Mouse (Mus musculus) c-Kit-positive CD71-negative TER-119-negative erythroid progenitor cells, embryonic 14.5 days (primary cell): ENCODE data around the gene Med28.
A peak's percentile ranks its signal among the peaks of the same experiment; 100 is the strongest.

ENCODE experiments used
- DNase-seq: peaks from one replicate; pipeline ENCODE4 v3.0.0-alpha.2; 2013; ENCODE audit warnings: low read depth

Med28 gene

DNA sequence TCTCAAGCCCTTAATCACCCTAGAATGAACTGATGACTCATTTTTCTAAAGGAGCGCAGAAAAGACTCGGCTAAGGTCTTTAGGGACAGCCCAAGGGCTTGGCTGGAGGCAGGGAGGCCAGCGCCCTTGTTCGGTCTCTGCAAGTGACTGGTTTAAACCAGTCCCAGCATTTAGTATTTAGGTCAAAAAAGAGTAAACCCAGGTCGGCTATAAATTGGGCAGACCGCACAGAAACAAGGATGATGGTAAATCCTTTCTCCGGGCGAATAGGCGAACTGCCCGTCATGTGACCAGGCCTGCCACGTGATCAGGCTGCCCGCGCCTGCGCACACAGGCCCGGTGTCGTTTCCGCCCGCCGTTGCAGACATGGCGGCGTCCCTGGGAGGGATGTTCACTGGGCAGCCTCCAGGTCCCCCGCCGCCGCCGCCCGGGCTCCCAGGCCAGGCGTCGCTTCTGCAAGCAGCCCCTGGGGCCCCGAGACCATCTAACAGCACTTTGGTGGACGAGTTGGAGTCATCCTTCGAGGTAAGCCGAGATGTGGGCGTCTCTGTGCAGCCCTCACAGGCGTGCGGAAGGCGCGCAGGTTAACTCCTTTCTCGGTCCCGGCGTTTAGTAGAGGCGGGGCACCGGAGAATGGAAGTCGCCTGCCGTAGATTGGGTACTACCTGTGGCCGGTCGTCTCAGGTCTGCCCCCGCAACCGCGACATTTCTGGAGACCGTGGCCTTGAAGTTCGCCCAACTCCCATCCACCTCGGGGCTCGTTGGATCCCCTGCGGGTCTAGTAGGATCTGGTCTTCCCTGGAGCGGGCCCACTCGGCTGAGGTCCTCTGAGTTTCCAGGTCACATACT lies at the start of gene Med28:
Gene Med28 (plus strand): TSS at position 270 of the 849 bp plus-strand sequence.
- DNase-seq: peak; percentile 72

DNA sequence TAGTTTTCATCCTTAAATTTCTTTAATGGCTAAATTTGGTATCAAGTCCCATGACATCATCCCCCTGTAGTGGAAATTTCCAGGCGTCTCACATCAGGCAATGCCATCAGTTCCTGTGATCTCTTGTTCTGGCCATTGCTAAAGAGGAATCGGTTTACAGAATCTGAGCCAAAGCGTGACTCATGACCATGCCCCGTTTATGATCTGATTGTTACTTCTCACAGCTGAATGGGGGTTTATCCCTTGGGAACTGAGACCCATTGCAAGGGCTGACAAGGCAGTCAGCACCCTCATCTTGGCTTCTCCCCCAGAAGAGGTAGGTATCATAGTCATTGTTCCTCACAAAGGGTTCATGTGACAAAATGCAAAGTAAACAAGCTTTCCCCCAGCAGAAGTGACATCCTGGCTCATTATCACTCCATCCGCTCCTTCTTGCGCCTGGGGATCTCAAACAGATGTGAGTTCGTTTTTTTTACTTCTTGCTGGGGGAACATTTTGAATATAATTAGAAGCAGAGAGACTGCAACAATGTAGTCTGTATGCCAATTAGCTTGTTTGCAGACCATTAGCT lies 47.1 kb upstream of the Med28 start:
- no peak for DNase-seq

DNA sequence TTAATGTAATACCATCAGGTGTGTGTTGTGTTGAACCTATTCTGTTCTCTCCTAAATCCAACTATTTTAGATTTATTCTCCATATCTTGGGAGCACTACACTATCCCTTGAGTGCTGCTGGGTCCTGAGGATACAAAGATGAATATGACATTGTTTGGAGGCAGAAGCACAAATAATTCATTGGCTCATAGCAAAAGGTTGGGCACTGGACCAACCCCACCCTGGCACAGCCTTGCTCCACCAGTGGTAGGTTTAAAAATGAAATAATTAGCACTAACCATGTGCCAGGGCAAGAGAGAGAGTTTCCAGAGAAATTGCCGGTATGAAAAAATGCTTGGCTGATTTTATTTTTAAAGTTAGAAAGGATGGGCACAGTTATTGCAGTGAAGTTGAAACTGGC lies 46.5 kb upstream of the Med28 start:
- no peak for DNase-seq

DNA sequence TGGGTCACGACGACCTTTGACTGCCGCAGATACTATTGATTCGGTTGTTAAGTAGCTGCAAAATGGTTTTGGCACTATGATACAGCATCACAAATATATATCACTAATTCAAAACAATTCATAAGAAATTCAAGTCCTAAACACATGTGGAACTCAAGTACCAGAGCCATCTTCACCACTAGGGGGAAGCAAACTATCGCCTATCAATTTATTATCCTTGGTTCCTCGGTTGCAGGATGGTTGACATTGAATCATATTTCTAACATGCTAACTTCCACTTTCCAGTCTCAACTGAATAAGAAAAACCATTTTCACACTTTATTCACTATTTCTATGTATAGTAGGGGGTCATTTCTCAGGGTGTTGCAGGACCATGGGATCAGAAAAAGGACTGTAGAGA lies 45.8 kb upstream of the Med28 start:
- peak; percentile 58 for DNase-seq

DNA sequence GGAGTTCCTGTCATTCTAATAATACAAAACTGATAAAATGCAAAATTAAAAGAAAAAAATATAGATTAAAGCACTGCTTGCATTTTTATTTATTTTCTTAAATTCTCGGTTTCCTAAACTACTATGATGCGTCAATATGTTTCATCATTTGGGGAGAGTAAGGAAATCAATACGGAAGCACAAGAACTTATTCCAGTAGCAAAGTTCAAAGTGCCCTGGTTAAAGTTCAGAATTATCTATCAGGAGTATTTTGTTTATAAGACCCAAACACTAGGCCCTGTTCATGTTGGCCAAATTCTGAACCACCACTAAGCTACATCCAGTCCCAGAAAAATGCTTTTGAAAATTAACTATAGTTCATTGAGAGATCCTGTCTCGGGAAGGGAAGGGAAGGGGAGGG lies 45.3 kb upstream of the Med28 start:
- DNase-seq: no peak

DNA sequence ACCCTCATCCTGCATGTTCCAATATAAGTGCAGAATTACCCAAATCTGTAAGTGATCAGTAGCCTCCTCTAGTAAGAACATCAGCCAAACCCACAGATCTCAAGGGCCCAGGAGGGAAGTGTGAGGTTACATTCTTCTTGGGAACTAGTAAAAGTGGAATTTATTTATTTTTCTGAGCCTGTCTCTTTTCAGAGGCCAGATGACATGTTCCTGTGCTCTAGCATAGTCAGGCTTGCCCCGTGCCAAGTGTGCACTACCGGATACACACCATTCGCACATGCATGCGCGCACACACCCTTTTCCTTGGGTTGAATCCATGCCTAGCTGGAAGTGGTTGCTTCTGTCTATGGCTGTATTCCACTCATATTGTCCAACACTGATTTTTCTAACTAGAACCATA lies 44.3 kb upstream of the Med28 start:
- no peak for DNase-seq

DNA sequence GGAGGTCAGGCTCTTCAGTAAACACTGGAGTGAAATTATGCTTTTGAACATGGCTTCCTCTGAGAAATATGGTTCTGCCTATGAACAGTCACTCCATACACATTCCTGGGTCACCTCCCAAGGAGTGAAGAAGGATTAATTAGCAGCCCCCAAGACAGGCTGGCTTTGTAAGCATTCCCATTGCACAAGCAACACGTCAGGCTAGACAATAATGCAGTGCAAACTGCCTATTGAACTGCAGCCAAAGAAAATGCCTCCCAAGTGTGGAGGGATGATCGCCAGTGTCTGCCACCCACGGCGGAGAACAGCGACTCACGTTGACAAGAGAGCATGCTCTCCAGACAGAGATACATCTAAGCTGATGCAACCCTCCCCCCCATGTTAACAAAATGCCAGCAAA lies 43.7 kb upstream of the Med28 start:
- DNase-seq: no peak

DNA sequence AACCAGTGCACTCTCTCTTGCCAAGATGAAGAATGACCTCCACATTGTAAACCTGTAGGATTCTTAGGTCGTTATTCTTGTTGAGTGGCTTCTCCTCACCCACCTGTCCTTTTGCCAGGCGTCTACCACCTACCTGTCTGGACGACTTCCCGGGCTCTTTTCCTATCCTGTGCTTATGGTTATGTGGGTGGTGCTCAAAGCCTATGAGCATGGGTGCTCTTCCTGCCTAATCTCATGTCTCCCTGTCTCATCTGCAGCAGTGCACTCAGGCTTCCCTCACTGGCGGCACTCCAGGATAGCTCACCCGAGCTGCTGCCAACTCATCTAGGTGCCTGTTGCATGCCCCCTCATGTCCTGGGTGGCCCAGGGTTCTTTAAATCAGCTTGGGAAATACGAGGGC lies 42.4 kb upstream of the Med28 start:
- DNase-seq: no peak

DNA sequence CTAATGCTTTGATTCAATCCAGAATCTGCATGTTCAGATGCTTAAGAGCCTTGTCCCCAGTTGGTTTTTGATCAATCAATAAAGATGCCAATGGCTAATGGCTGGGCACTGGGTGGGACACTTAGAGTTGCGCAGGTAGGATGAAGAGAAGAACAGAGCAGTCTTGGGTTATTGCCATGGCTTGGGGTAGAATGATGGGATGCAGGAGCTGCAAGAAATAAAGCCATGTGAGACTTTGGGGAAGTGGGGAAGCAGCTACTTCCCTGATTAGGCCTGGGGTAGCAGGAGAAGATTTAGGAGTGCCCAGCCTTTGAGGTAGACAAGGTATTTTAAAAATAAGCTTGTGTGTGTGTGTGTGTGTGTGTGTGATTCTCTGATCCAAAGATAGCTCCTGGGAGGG lies 40.0 kb upstream of the Med28 start:
- DNase-seq: no peak

DNA sequence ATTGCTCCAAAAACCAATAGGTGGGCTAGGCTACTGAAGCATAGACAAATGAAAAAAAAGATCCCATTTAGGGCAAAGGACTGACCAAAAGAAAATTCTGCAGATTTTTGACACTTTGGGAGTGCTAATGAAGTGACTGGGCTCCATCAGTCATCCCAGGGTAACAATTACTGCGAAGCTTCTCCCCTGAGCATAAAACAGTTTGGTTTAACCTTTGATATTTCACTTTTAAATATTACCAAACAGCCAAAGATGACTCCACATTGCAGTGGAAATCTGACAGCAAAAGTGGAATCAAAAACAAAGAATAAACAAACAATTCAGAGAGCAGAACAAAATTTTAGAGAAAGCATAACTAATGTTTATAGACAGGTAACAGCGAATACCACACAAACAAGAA lies 38.9 kb upstream of the Med28 start:
- DNase-seq: no peak

DNA sequence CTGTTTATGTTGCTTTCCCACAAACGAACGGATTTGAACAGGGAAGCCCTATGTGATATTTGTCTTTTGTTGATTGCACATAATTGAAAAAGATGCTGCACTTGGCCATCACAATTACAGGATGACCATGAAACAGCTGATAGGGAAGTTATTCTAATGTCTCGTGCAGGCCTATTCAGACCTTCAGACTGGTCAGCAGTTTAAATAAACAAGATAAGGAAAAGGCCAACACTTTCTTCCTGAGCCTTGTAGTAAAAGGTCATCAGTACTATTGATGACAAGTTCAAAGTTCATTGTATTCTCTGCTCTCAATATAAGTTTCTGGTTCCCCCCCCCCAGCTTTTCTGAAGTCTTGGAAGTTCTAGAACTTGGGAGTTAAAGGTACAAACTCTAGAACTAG lies 37.4 kb upstream of the Med28 start:
- no peak for DNase-seq

DNA sequence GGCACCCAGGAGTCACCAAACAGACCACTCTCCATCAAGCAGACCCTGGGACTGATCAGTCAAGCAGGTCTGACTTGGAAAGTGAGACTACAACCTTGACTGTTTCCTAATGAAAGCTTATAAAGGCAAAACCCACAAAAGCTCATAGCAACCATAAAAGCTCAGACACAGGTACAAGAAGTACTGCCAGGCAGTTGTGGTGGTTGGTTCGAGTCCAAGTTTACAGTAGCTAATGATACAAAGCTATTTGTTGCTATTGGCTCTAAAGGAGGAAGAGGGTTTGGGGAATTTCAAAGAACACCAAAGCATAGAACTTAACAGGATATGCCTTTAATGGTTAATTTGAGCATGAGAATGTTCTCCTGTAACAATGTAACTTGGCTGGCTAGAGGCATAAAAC lies 36.4 kb upstream of the Med28 start:
- DNase-seq: no peak

DNA sequence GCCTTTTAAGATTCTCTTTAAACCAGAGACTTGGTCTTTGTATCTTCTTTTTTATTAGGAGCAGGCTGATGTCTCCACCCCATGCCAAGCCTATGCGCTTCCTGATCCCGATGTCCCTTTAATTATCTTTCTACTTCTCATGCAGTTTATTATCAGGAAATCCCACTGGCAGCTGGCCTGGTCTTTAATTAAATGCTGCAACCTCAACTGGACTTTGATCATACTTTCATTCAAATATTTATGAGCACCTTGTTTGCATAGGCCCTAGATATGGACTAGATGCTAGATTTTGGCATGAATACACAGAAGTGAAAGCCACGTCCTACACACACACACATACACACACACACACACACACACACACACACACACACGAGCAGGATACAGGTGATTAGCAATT lies 28.3 kb upstream of the Med28 start:
- DNase-seq: no peak

DNA sequence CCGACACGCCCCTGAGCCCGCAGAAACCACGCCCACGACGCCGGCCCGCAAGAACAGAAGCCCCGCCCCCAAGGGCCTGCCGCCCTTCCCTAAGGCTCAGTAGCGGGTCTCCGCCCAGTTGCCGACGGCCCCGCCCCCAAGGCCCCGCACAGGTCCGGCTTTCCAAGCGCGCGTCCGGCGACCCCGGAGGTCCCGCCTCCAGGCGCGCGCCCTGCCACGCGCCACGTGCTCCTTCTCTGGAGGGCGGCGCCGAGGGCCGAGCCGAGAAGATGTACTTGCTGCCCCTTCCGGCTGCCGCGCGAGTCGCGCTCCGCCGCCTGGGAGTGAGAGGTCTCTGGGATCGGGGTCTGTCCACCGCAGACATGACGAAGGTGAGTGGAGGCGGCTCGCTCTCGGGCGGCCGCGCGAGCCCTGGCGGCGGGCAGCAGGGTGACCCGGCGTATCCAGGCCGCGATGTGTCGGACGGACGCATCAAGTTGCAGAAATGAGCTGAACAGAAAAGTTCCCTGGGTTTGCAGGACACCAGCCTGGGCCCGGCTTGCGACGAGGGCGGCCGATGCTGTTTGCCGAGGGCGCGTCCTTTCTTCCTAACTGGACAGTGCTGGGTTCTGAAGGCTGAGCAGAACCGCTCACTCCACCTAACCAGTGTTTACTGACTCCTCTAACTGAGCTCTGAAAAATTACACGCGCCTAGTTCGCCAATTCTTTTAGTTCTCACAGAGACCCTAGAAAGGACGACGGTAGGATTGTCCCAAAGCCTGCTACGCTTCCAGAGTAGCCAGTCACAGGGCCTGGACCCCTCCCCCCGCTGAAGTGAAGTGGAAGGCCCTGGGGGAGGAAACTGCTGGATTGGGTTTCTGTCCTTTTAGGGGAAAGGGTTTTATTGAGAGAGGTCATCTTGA lies 26.6 kb upstream of the Med28 start, which contains the start of gene Lap3:
Gene Lap3 (plus strand): TSS at position 184 of the 902 bp plus-strand sequence.
- DNase-seq: peak; percentile 91

DNA sequence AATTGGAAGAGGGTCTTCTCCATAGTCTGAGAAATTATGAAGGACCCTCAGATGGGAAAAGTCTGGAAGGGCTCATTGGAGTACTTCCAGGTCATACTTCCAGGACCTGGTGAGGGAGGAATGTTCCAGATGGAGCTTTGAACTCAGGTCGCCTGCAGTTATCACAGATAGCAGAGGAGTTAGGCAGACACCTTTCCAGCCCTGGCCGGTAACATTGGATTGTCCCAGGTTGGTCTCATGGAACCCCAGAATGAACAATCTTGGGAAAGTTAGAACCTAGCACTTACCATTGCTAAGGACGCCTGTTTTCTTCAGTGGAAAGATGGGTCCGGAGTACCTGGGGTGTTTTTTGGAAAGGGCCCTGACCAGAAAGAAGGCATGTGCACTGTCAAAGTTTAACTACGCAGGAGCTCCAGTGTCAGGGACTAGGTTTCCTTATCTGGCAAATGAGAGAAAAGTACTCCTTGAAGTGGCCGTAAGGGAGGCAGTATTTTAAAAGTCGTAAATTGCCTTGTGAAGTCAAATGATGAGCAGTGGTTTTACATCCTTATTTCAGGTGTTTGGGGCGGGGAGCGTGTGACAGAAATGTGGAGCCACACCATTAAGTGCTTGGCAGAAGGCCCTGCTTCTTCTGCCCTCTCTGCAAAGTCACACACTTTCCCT lies 25.8 kb upstream of the Med28 start:
- no peak for DNase-seq

DNA sequence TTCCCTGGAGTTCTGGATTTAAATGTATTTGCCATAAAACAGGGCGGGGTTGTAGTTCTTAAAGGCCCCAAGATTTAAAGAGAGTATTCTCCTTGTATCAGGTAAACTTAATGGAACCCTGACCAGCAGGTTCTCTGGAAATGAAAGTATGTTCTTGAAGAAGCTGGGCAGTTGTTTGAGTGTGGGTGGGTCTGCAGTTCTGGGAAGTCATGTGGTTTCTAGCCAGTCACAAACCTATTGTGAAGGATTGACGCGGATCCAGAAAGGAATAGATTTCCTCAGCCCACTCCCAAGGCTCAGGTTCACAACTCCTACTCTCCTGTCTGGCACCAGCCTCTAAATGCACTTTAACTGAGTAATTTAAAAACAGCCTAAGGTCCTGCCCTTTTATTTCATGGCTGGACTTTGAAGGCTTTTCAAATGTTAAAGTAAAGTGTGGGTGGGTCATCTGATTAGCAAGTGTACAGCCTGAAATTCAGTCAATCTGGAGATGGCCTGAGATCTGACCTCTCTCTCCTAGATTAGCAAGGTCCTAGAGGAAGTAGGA lies 24.5 kb upstream of the Med28 start:
- no peak for DNase-seq

DNA sequence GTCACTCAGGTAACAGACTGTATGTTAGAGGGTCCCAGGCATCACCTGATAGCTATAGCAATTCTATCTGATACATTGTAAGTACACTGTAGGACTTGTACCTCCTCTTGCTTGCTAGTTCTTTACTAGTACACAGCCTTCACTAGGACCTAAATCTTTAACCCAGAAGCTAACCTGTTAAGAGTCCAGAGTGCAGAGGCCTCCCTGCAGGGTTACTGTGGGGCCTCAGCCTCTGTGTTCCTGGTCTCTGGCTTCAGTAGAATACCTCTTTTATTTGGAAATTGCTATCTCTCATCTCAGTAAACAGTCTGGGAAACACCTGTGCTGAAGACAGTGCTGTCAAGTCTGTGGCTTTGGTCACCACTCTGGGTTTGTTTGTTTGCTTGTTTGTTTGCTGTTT lies 24.0 kb upstream of the Med28 start:
- no peak for DNase-seq

DNA sequence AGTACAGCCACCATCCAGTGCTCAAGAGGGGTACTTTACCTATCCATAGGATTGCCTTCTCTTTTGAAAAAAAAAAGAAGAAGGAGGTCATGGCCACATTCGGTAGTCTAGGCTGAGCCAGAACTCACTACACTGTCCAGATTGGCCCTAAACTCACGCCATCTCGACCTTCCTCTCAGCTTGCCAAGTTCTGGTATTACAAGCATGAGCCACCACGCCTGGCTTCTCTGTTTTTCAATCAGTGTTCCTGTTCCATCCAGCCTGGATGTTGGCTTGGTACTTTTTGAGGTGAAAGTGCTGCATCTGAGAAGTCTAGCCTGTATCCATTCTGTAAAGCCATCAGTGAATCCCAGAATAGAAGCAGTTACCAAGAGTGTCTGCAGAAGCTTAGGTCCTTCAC lies 23.6 kb upstream of the Med28 start:
- DNase-seq: no peak

DNA sequence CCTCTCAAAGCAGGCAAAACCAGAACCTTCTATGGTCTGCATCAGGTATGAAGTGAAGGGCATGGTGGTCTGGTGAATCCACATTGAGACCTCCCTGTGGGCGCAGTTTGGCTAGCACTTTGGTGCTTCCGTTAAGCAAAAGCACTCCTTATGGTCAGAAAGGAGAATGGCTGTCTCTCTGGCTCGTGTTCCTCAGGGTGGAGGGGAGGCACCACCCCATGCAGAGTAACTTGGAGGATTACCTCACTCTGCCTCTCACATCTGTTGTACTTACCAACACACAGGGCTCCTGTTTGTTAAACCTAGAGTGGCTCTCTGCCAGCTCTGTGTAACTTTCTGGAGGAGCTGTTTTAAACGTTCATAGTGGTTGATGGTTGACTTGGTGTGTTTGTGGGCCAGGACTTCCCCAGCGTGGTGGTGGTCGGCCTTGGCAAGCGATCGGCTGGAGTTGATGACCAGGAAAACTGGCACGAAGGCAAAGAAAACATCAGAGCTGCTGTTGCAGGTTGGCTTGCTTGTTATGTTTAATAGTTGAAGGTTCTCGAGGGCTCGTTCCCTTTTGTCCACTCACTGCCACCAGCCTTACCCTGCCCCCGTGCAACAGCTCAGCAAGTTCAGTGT lies 23.0 kb upstream of the Med28 start:
- no peak for DNase-seq

DNA sequence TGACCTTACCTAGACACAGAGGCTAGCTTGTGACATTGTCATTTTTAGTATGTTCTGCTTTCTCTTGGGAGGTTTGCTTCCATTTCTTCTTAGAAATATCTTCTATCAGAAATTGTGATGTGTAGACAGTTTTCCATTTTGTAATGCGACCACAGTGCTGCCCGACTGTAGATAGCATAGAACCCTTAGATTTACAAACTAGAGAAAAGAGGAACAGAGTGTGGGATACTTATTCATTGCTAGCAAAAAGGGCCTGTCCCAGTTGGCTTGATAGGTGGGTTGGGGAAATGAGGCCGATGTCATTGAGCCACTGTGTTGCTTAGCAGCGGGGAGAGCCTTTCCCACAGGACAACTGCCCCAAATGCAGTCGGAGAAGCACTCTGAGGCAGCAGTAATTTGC lies 22.5 kb upstream of the Med28 start:
- no peak for DNase-seq

DNA sequence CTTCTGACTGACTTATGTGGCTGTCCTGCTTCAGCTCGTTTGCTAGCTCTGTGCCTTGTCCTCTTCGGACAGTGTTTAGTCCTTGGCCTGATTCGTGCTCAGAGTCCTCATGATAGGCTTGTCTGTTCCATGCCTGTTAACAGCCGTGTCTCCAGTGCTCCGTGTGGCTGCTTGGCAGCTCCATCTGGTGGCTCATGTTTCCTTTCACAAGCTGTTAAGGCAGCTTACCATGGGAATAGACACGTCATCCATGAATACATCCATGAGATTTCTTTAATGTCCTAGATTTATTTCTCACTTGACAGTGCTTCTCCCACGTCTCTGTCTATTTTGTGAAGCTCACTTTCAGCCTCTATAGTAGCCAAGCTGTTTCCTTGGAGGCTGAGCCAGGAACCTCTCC lies 10.0 kb upstream of the Med28 start:
- DNase-seq: no peak

DNA sequence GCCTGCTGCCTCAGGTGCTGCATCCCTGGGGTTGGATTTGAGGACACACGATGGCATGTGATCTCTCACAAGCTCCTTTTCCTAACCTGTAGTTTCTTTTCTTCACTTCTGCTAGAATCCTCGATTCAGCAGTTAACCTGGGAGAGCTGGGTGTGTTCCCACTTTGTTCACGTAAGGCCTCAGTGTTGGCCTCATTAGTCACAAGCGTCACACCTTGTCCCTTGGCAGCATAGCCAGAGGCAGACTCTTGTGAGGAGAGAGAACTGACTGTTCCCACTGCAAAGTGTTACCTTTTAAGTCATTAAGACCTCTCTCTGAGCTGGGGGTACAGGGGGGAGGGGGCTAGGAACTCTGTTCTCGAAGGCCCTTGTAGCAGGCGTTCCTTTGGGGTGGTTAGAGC lies 7.1 kb upstream of the Med28 start:
- DNase-seq: no peak
